Mouse (Mus musculus): Measurements from ENCODE around the gene Tuft1.
"Not testable (repeated sequence)": the region's sequence is repeated elsewhere in the genome, so short reads cannot be mapped to it uniquely, and the experiment has no call there.

Gene Tuft1

GRCm38 (mm10) chr3:94658740-94659095 lies at the start of gene Tuft1:
Gene Tuft1, minus strand, starts transcription at chr3:94658872.
- TF ChIP-seq GATA4 (IDR thresholded peaks at IDR 0.05; ENCODE audit: insufficient replicate concordance, low read length) = not testable (repeated sequence)

- TF ChIP-seq GATA4 (IDR thresholded peaks at IDR 0.05; ENCODE audit: insufficient replicate concordance, low read length) = no peak
These were observed 44.2 kb upstream of the Tuft1 start for GRCm38 (mm10) chr3:94702856-94703255.

- no peak for TF ChIP-seq GATA4 (IDR thresholded peaks at IDR 0.05; ENCODE audit: insufficient replicate concordance, low read length)
These were observed 34.7 kb upstream of the Tuft1 start, which contains the start of gene Selenbp2 for GRCm38 (mm10) chr3:94693329-94693825. Gene Selenbp2, plus strand, starts transcription at chr3:94693556.

- no peak for TF ChIP-seq GATA4 (IDR thresholded peaks at IDR 0.05; ENCODE audit: insufficient replicate concordance, low read length)
These were observed 32.1 kb upstream of the Tuft1 start for GRCm38 (mm10) chr3:94690616-94691247.

GRCm38 (mm10) chr3:94683646-94684045 lies 25.0 kb upstream of the Tuft1 start:
- TF ChIP-seq GATA4 (IDR thresholded peaks at IDR 0.05; ENCODE audit: insufficient replicate concordance, low read length) = no peak

GRCm38 (mm10) chr3:94680783-94681182 lies 22.1 kb upstream of the Tuft1 start:
- TF ChIP-seq GATA4 (IDR thresholded peaks at IDR 0.05; ENCODE audit: insufficient replicate concordance, low read length) = no peak

GRCm38 (mm10) chr3:94679351-94679841 lies 20.7 kb upstream of the Tuft1 start:
- TF ChIP-seq GATA4 (IDR thresholded peaks at IDR 0.05; ENCODE audit: insufficient replicate concordance, low read length) = no peak

GRCm38 (mm10) chr3:94650409-94650808 lies 8.3 kb downstream of the Tuft1 start:
- no peak for TF ChIP-seq GATA4 (IDR thresholded peaks at IDR 0.05; ENCODE audit: insufficient replicate concordance, low read length)

- no peak for TF ChIP-seq GATA4 (IDR thresholded peaks at IDR 0.05; ENCODE audit: insufficient replicate concordance, low read length)
These were observed 9.7 kb downstream of the Tuft1 start for GRCm38 (mm10) chr3:94648755-94649590.

- TF ChIP-seq GATA4 (IDR thresholded peaks at IDR 0.05; ENCODE audit: insufficient replicate concordance, low read length) = not testable (repeated sequence)
These were observed 16.0 kb downstream of the Tuft1 start, which contains the start of gene Gm10972 for GRCm38 (mm10) chr3:94642495-94643162. Gene Gm10972, plus strand, starts transcription at chr3:94643112.

GRCm38 (mm10) chr3:94629876-94630275 lies 28.8 kb downstream of the Tuft1 start:
- no peak for TF ChIP-seq GATA4 (IDR thresholded peaks at IDR 0.05; ENCODE audit: insufficient replicate concordance, low read length)

- TF ChIP-seq GATA4 (IDR thresholded peaks at IDR 0.05; ENCODE audit: insufficient replicate concordance, low read length) = no peak
These were observed 30.0 kb downstream of the Tuft1 start for GRCm38 (mm10) chr3:94628712-94629111.

- no peak for TF ChIP-seq GATA4 (IDR thresholded peaks at IDR 0.05; ENCODE audit: insufficient replicate concordance, low read length)
These were observed 34.4 kb downstream of the Tuft1 start for GRCm38 (mm10) chr3:94624281-94624680.

- no peak for TF ChIP-seq GATA4 (IDR thresholded peaks at IDR 0.05; ENCODE audit: insufficient replicate concordance, low read length)
These were observed 36.1 kb downstream of the Tuft1 start for GRCm38 (mm10) chr3:94622550-94622949.

GRCm38 (mm10) chr3:94621740-94622507 lies 36.7 kb downstream of the Tuft1 start:
- TF ChIP-seq GATA4 (IDR thresholded peaks at IDR 0.05; ENCODE audit: insufficient replicate concordance, low read length) = no peak
